In the genomic region with DNA sequence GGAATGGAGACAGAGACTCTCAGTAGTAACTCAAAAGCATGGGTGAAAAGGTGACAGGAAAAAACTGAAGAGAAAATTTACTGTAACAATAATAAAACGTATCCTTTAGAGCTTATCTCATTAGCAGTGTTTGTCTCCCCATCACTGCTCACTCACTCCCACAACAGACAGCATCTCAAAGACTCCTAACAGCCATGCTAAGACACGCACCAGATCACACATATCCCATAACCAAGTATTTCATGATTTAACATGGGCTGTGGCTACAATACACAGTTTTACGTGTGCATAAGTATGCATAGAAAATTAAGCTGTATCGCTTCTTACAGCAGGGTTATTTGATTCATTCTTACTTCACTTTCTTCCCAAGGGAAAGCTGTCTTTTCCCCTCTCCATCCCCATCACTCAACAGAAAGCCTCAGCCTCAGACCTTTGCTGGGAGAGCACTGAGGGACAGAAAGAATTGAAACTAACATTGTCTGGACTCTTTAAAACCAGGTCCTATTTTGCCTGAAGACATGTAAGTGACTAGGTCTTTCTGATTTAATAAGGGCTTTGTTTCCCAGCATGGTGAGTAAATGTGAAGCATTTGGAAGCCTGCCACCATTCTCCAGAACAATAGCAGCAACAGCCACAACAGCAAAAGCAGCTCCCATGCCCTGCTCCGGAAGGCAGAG, we compare ENCODE assay signal across 8 mouse cellular contexts. TPM values are rescaled to one million over a fixed set of nuclear protein-coding genes. Genes with fewer than 3 reads are reported as not detected.
A peak's percentile ranks its signal among the peaks of the same experiment; 100 is the strongest.
DNase-seq lines count a peak whose midpoint lies in the region; ATAC-seq lines count a peak whose summit lies in the region.

No protein-coding gene starts in this region.

- peak overlapping the region; percentile 74 for H3K27ac ChIP-seq in limb, embryonic 15.5 days

- H3K27me3 ChIP-seq in limb, embryonic 15.5 days: no peaks in the 10 kb centered on the region

- 0 out of 2 replicates have a peak, but pooled peaks have one; percentile 44 for ATAC-seq in limb, embryonic 15.5 days (ENCODE audit: insufficient number of reproducible peaks, low FRiP score, low TSS enrichment, low read depth)

- WGBS in limb, embryonic 15.5 days: 27% methylated on average over 5 of the region's 5 CpGs

- H3K4me1 ChIP-seq in limb, embryonic 15.5 days: peaks cover 15% of the 10 kb centered on the region

- no peak overlapping the region for H3K9ac ChIP-seq in limb, embryonic 15.5 days

- no peak overlapping the region for H3K4me3 ChIP-seq in limb, embryonic 15.5 days

- H3K4me2 ChIP-seq in limb, embryonic 15.5 days: no peak overlapping the region

- no peaks in the 10 kb centered on the region for H3K9me3 ChIP-seq in limb, embryonic 15.5 days

- H3K36me3 ChIP-seq in limb, embryonic 15.5 days: peaks cover 6% of the 10 kb centered on the region; the same call in 1 of the 2 replicates

- peak; percentile 4 to 7 for DNase-seq in cerebellum, adult 18-20 months
- no peak for DNase-seq in cerebellum, postnatal 4 days (ENCODE audit: low spot score in 2 of 2)
- DNase-seq in embryo, embryonic 11 days: peak; percentile 22
- peak; percentile 77 to 81 for DNase-seq in heart, adult 9 months (ENCODE audit: low spot score in 2 of 2)
- peak; percentile 70 for DNase-seq in kidney, adult 9 months
- DNase-seq in retina, adult 2 months (ENCODE audit: low read depth, low spot score): peak; percentile 15
- no peak for DNase-seq in thymus, postnatal 14 days

RNA-seq across cellular contexts. Expression of a gene that starts 37.5 kb away (rescaled TPM):
- polyA plus RNA-seq in limb, embryonic 15.5 days (2015; fragmentation: Nextera tagmentation; extraction: Ambion mirVana): 31.0 and 31.2 TPM in 2 replicates

Comparison
In these comparisons a context has a peak if more than half of its experiments do, and no peak if none do; other contexts are left out.
1. DNase-seq: peak in cerebellum, adult 18-20 months (2 of 2), embryo, embryonic 11 days (single experiment), heart, adult 9 months (2 of 2), kidney, adult 9 months (single experiment) and retina, adult 2 months (single experiment); none in cerebellum, postnatal 4 days (0 of 2) and thymus, postnatal 14 days (single experiment).